Mouse (Mus musculus) limb, embryonic 12.5 days (tissue): Measurements from ENCODE around the gene Nos3. TPM values are rescaled to one million over a fixed set of nuclear protein-coding genes. Genes with fewer than 3 reads are reported as not detected.

Source experiments
- ATAC-seq: fragments of 200-750 bp; cut with Nextera tagmentation; 2 replicates; pipeline ENCODE4 v1.8.0; 2017; ENCODE audit warnings: low read depth, moderate TSS enrichment; ENCODE audit not compliant: insufficient number of reproducible peaks, insufficient read depth, low FRiP score, low TSS enrichment
- H3K27ac ChIP-seq: fragments of 300-500 bp; sonication (generic); 2 replicates; pipeline ENCODE4 v1.5.1; 2016; ENCODE audit warnings: mild to moderate bottlenecking, moderate library complexity
- H3K27me3 ChIP-seq: fragments of 300-500 bp; sonication (generic); 2 replicates; pipeline ENCODE4 v1.6.1; 2016; ENCODE audit warnings: mild to moderate bottlenecking, moderate library complexity
- H3K36me3 ChIP-seq: fragments of 300-500 bp; sonication (generic); 2 replicates; pipeline ENCODE4 v1.6.1; 2016; ENCODE audit warnings: mild to moderate bottlenecking, moderate library complexity
- H3K4me1 ChIP-seq: fragments of 300-500 bp; sonication (generic); replicated peaks from 2 replicates; pipeline ENCODE4 v1.6.1; 2016
- H3K4me2 ChIP-seq: fragments of 300-500 bp; sonication (generic); 2 replicates; pipeline ENCODE4 v1.6.1; 2016; ENCODE audit warnings: mild to moderate bottlenecking, moderate library complexity
- H3K4me3 ChIP-seq: fragments of 300-500 bp; sonication (generic); replicated peaks from 2 replicates; pipeline ENCODE4 v1.5.1; 2016; ENCODE audit warnings: mild to moderate bottlenecking
- H3K9ac ChIP-seq: fragments of 300-500 bp; sonication (generic); replicated peaks from 2 replicates; pipeline ENCODE4 v1.6.1; 2016; ENCODE audit warnings: mild to moderate bottlenecking, moderate library complexity
- H3K9me3 ChIP-seq: fragments of 300-500 bp; sonication (generic); 2 replicates; pipeline ENCODE4 v1.6.1; 2016; ENCODE audit warnings: mild to moderate bottlenecking, moderate library complexity
- WGBS: fragments of 180-500 bp; shearing (Covaris S2); methylation state at CpG from one replicate; pipeline ENCODE4 v1.1.7; 2016; 5-methylcytosine and 5-hydroxymethylcytosine counted together
- polyA plus RNA-seq: library from polyadenylated mRNA; unstranded; fragments of >200 nt; fragmentation: Nextera tagmentation; extraction: Ambion mirVana; gene quantifications from 2 replicates; pipeline ENCODE4 v1.2.1, GENCODE M21; 2016

The Nos3 gene
- polyA plus RNA-seq, 1 experiment from 2014 or later: 5.2 TPM

GRCm38 (mm10) chr5:24346313-24346712 lies 18.3 kb upstream of the Nos3 start:
- Histone ChIP-seq H3K4me3 (no peak overlapping the region), H3K27me3 (peaks cover 66% of the 10 kb centered on the region), H3K4me1 (peaks cover 48% of the 10 kb centered on the region), H3K27ac (no peak overlapping the region), H3K4me2 (no peak overlapping the region), H3K9me3 (no peaks in the 10 kb centered on the region), H3K9ac (no peak overlapping the region), H3K36me3 (no peaks in the 10 kb centered on the region)
- no peak for ATAC-seq
- 82% methylated on average over 7 of the region's 7 CpGs for WGBS

GRCm38 (mm10) chr5:24347186-24347875 lies 17.3 kb upstream of the Nos3 start:
- Histone ChIP-seq H3K4me2 (peak overlapping the region; percentile 93; the same call in 1 of the 2 replicates), H3K27me3 (peaks cover 68% of the 10 kb centered on the region), H3K9ac (no peak overlapping the region), H3K9me3 (no peaks in the 10 kb centered on the region), H3K4me3 (no peak overlapping the region), H3K27ac (no peak overlapping the region), H3K4me1 (peaks cover 54% of the 10 kb centered on the region), H3K36me3 (no peaks in the 10 kb centered on the region)
- WGBS: 33% methylated on average over 7 of the region's 7 CpGs
- no peak for ATAC-seq

DNA sequence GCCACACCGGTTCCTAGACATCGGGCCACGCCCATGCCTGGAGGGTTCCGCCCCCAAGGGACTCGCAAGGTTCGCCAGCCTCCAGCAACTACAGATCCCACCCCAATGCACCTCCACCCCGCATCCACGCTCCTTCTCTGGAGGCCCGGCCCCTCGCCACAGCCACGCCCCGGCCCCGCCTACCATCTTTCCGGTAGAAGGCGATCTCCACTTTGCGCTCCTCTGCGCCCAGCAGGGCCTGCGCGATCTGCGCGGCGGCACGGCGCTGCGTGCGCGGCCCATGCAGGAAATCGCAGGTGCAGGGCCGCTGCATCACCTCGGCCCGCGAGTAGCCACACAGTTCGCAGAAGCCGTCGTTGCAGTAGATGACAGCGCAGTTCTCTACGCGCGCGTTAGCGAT lies 16.5 kb upstream of the Nos3 start:
- under 1% methylated on average over 41 of the region's 41 CpGs for WGBS
- H3K4me3 ChIP-seq: peak overlapping the region; percentile 46
- H3K27me3 ChIP-seq: peaks cover 76% of the 10 kb centered on the region
- H3K4me2 ChIP-seq: peak overlapping the region; percentile 93
- no peak overlapping the region for H3K27ac ChIP-seq
- peaks cover 62% of the 10 kb centered on the region for H3K4me1 ChIP-seq
- H3K9ac ChIP-seq: no peak overlapping the region; the same call in 1 of the 2 replicates
- ATAC-seq: no peak
- no peaks in the 10 kb centered on the region for H3K9me3 ChIP-seq
- H3K36me3 ChIP-seq: no peaks in the 10 kb centered on the region

DNA sequence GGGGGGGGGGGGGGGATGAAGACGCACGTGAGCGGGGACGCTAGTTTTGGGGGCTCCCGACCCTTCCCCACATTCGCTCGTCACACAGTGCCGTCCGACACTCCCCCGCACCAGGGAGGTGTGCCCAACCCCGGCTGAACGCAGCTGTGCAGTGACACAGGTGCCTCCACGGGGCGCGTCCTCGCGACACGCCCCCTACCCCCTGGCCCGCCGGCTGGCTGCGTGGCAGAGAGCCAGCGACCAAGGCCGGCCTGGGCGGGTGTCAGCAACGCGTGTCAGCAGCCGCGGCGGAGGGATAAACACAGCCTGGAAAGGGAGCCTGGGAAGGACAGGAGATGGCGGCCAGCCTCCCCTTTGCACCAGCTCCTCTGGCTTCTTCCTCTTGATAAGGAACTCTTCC lies 16.1 kb upstream of the Nos3 start:
- Histone ChIP-seq H3K27me3 (peaks cover 81% of the 10 kb centered on the region), H3K9ac (no peak overlapping the region; the same call in 1 of the 2 replicates)

GRCm38 (mm10) chr5:24350073-24350472 lies 14.5 kb upstream of the Nos3 start:
- Histone ChIP-seq H3K9ac (no peak overlapping the region), H3K4me2 (peak overlapping the region; percentile 99), H3K9me3 (no peaks in the 10 kb centered on the region), H3K36me3 (no peaks in the 10 kb centered on the region), H3K4me1 (peaks cover 57% of the 10 kb centered on the region), H3K4me3 (0 out of 2 replicates have a peak overlapping the region, but pooled peaks have one; percentile 67), H3K27ac (no peak overlapping the region), H3K27me3 (peaks cover 85% of the 10 kb centered on the region)
- 73% methylated on average over 3 of the region's 3 CpGs for WGBS
- no peak for ATAC-seq

More for the DNA sequence above, 16.1 kb upstream of the Nos3 start:
- under 1% methylated on average over 30 of the region's 30 CpGs for WGBS
- Histone ChIP-seq H3K4me1 (peaks cover 66% of the 10 kb centered on the region), H3K36me3 (no peaks in the 10 kb centered on the region), H3K27ac (no peak overlapping the region), H3K4me3 (peak overlapping the region; percentile 46), H3K9me3 (no peaks in the 10 kb centered on the region), H3K4me2 (peak overlapping the region; percentile 93)
- ATAC-seq: no peak

DNA sequence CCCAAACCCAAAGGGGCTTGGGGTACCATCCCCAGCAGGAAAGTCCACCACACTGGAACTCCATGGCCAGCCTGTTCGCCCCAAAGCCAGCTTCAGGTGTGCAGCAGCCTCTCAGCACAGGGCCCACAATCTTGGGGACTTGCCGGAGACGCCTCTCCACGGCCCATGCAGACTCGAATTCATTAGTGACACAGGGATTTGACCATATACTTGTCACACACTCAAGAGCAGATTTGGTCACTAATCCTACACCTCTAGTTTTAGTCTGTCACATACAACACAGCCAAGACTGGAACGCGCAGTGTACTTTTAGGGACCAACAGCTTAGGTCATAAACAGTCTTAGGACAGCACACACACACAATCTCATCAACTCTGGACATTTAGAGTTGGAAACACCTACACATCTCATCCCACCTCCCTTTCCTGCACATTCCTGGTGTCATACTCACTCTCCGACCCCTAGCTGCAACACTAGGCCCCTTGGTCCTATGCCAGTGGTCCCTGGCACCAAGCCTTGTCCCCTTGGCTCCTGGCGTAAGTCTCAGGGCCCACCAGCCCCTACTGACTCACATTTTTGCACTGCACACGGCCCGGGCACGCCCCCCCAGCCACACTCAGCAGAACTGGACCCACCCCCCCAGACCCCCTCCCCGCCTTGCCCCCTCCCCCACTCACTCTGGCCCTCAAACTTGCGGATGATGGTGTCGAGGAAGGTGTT lies 13.9 kb upstream of the Nos3 start:
- no peak for ATAC-seq
- no peaks in the 10 kb centered on the region for H3K9me3 ChIP-seq
- peak overlapping the region; percentile 99 for H3K4me2 ChIP-seq
- peak overlapping the region; percentile 71 for H3K9ac ChIP-seq
- no peak overlapping the region for H3K27ac ChIP-seq
- H3K4me3 ChIP-seq: peak overlapping the region; percentile 67
- WGBS: 40% methylated on average over 14 of the region's 15 CpGs
- no peaks in the 10 kb centered on the region for H3K36me3 ChIP-seq
- H3K27me3 ChIP-seq: peaks cover 82% of the 10 kb centered on the region
- H3K4me1 ChIP-seq: peaks cover 57% of the 10 kb centered on the region

DNA sequence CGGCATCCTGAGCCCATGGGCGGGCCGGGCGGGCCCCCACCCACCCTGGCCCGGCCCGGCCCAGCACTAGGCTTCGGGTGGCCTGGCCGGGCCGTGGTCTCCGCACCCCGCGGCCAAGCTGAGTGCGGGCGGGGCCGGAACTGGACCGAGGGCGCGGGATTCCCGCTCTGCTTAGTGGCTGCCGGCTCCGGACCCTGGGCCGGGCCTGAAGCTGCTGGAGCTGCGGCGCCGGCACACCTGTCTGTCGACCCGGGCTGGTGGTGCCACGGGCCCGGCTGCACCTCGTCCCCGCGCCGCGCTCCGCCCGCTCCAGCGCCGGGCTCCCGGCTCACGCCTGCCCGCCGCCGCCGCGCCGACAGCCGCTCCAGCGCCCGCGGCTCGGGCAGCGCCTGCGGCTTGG lies 13.3 kb upstream of the Nos3 start, which contains the start of gene Kcnh2:
Gene Kcnh2 (minus strand): TSS at position 327 of the 400 bp plus-strand sequence.
- Histone ChIP-seq H3K9me3 (no peaks in the 10 kb centered on the region), H3K27me3 (peaks cover 77% of the 10 kb centered on the region), H3K36me3 (no peaks in the 10 kb centered on the region), H3K4me3 (peak within 1 kb of the TSS; percentile 67), H3K4me1 (peaks cover 57% of the 10 kb centered on the region), H3K27ac (peak within 1 kb of the TSS; percentile 85), H3K9ac (peak within 1 kb of the TSS; percentile 71), H3K4me2 (peak within 1 kb of the TSS; percentile 99)
- WGBS: under 1% methylated on average over 48 of the region's 53 CpGs
- ATAC-seq: peak; percentile 13; the same call in 1 of the 2 replicates

DNA sequence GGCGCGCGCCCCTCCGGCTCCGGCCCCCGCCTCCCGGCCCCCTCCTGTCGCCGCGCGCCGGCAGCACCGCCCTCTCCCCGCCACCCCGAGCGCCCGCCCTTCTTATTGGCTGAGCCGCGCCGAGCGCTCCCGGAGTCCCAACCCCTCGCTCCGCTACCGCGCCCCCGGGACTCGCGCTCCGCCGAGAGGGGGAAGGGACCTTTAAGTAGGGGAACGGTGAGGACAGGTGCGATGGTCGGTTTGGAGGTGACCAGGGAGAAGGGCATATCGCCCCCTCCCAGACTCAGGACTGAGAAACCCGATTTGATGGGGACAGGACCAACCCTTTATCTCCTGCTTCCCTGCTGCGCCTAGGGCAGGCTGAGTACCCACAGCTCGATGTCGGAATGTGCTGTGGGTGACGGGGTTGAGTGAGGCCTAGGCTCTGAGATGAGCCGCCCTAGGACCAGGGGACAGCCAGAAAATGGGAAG lies 12.9 kb upstream of the Nos3 start:
- H3K27me3 ChIP-seq: peaks cover 75% of the 10 kb centered on the region
- 1% methylated on average over 40 of the region's 41 CpGs for WGBS
- H3K4me2 ChIP-seq: peak overlapping the region; percentile 99
- peaks cover 57% of the 10 kb centered on the region for H3K4me1 ChIP-seq
- no peaks in the 10 kb centered on the region for H3K9me3 ChIP-seq
- peak overlapping the region; percentile 67 for H3K4me3 ChIP-seq
- peak overlapping the region; percentile 71 for H3K9ac ChIP-seq
- ATAC-seq: peak; percentile 58
- no peaks in the 10 kb centered on the region for H3K36me3 ChIP-seq
- peak overlapping the region; percentile 85 for H3K27ac ChIP-seq

- Histone ChIP-seq H3K9me3 (no peaks in the 10 kb centered on the region), H3K36me3 (no peaks in the 10 kb centered on the region), H3K4me3 (peak overlapping the region; percentile 67), H3K9ac (peak overlapping the region; percentile 47), H3K4me2 (peak overlapping the region; percentile 99), H3K4me1 (peaks cover 56% of the 10 kb centered on the region), H3K27ac (peak overlapping the region; percentile 85), H3K27me3 (peaks cover 71% of the 10 kb centered on the region)
- 1% methylated on average over 24 of the region's 24 CpGs for WGBS
- ATAC-seq: peak; percentile 70
Observed at GRCm38 (mm10) chr5:24352251-24352859, 12.3 kb upstream of the Nos3 start.

DNA sequence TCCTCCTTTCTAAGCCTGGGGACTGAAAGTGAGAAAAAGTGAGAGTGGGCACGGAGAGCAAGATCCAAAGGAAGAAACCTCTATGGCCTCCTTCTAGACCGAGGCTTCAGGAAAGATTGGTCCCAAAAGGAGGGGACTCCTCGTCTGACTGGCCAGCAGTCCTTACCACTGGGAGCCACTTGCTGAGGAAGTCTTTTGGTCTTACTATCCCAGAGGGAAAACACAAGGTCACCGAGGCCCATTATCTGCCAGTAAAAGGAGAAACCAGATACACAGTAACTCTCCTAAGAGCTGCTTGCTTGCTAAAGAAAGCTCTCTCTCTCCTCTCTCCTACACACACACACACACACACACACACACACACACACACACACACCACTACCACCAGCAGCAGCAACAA lies 11.3 kb upstream of the Nos3 start:
- no peaks in the 10 kb centered on the region for H3K36me3 ChIP-seq
- ATAC-seq: no peak
- peak overlapping the region; percentile 99 for H3K4me2 ChIP-seq
- H3K27ac ChIP-seq: peak overlapping the region; percentile 85
- 26% methylated on average over 4 of the region's 4 CpGs for WGBS
- H3K9ac ChIP-seq: no peak overlapping the region
- H3K4me3 ChIP-seq: no peak overlapping the region
- H3K9me3 ChIP-seq: no peaks in the 10 kb centered on the region
- peaks cover 61% of the 10 kb centered on the region for H3K27me3 ChIP-seq
- H3K4me1 ChIP-seq: peaks cover 47% of the 10 kb centered on the region

DNA sequence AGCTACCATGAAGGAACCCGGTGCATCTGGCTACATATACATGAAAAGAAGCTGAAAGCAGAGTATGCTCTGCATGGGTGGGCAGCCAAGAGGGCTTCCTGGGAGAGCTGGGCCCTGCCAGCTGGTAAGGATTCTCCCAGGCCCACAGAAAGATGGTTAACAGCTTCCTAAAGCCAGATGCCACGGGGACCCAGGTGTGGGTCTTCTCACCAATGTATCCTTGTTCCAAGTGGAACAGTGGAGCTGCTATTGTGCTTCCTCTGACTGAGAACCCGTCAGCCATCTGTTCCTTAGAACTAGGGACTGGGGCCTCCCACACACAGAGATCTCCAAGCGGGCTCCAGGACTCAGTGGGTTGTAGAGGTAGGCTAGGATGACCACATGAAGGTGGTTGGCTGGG lies 7.8 kb upstream of the Nos3 start:
- H3K27me3 ChIP-seq: peaks cover 31% of the 10 kb centered on the region
- H3K4me1 ChIP-seq: peaks cover 29% of the 10 kb centered on the region
- WGBS: 59% methylated on average over 4 of the region's 4 CpGs
- no peak overlapping the region for H3K27ac ChIP-seq
- no peaks in the 10 kb centered on the region for H3K9me3 ChIP-seq
- H3K4me3 ChIP-seq: no peak overlapping the region
- ATAC-seq: no peak
- no peak overlapping the region for H3K9ac ChIP-seq
- H3K4me2 ChIP-seq: no peak overlapping the region
- H3K36me3 ChIP-seq: no peaks in the 10 kb centered on the region
